Mouse (Mus musculus) spleen, adult 2 months (tissue): ENCODE results near the gene Clec16a.

Experiments used
- CTCF ChIP-seq: fragments of 200-500 bp; IDR thresholded peaks from 2 replicates; pipeline ENCODE4 v1.5.1; 2011; ENCODE audit warnings: mild to moderate bottlenecking, inconsistent platforms; ENCODE audit not compliant: insufficient read depth, insufficient read length, insufficient replicate concordance; ENCODE audit errors: extremely low read depth
- POLR2A ChIP-seq: fragments of 200-500 bp; IDR thresholded peaks from 2 replicates; pipeline ENCODE4 v1.6.1; 2011; ENCODE audit warnings: low read depth, low read length, inconsistent platforms

DNA sequence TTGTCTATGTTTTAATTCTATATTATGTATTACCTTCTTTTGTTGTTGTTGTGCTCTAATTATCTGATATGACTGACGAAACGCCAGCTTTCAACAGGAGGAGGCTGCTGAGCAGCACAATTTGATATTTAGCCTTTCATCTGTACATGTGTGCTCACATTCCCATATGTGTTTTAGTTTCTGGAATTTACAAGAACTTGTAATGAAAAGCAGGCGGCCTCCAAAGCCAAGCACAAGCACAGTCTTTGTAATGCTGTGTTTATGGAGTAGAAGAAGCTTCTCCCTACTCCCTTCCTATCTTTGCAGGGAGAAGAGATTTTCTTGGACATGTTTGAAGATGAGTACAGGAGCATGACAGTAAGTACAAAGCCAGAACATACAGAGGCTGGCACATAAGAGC is 89.8 kb downstream of the Clec16a start:
- no peak for TF ChIP-seq CTCF
- TF ChIP-seq POLR2A = no peak
